Mouse (Mus musculus): ENCODE results near the gene Trak1. TPM values are rescaled to one million over a fixed set of nuclear protein-coding genes. Genes with fewer than 3 reads are reported as not detected.
A peak's percentile ranks its signal among the peaks of the same experiment; 100 is the strongest.

Gene Trak1
- total RNA-seq, 1 experiment: 18.9 TPM

DNA sequence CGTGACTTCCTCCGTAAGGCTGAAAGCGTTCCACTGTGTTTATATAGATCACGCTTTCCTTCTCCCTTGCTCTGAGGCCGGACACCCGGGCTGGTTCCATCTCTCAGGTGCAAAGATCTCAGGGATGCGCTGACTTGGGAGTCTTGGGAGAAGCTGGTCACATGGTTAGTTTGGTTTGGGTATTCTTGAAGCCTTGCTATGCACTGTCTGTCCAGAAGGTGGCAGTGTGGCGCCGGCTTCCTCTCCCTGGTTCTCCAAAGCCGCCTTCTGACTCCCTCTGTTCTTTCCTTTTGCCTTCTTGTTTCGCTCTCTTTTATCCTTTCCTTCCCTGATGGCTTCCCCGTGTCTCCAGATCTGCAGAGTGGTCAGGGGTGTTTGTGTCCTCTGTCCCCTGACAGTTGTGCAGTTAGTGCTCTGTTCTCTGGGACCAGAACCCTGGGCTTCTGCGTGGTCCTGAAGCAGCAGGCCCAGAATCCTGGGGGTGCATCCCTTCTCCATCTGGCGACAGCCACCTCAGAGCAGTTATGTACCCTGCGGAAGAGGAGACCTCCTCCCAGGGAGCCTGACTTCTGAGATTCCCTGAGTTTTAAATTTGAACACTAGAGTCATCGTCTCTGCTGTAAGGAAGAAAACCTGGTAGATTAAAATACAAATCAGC, 87.9 kb downstream of the Trak1 start:
- Histone ChIP-seq H3K9ac (ENCODE audit: insufficient read depth, low read depth, low read length, poor library complexity, severe bottlenecking) (peak overlapping the region; percentile 57), H3K9me3 (ENCODE audit: control insufficient read depth, insufficient read depth, low read depth, low read length) (no peaks in the 10 kb centered on the region), H3K4me1 (ENCODE audit: control insufficient read depth in 2 of 2, insufficient read depth in 2 of 2, low read length in 2 of 2, poor library complexity in 1 of 2) (peaks cover 2 to 14% of the 10 kb centered on the region in 2 experiments; a peak in 1 of 4 replicates), H3K36me3 (ENCODE audit: control insufficient read depth, insufficient read depth, low read length, poor library complexity, severe bottlenecking) (no peaks in the 10 kb centered on the region; the same call in 1 of the 2 replicates), H3K4me3 (ENCODE audit: insufficient read depth in 1 of 2, low read depth in 1 of 2, low read length in 2 of 2, poor library complexity in 1 of 2, severe bottlenecking in 1 of 2) (peak overlapping the region; percentile 9 to 43; a peak in 3 of 4 replicates), H3K27ac (ENCODE audit: insufficient read depth, low read depth, low read length, poor library complexity, severe bottlenecking) (no peak overlapping the region)
- in situ Hi-C loops (cut with MboI; ENCODE audit: low sequenced_read_pairs in 2 of 2, unreplicated experiment in 2 of 2): no loop called here
- TF ChIP-seq ZC3H11A (IDR thresholded peaks at IDR 0.05; ENCODE audit: borderline replicate concordance, low read depth, low read length) (no peak), HCFC1 (IDR thresholded peaks at IDR 0.05; ENCODE audit: borderline replicate concordance, insufficient read depth, low read length) (no peak), ZNF384 (IDR thresholded peaks at IDR 0.05; ENCODE audit: low read depth, low read length) (no peak), MAFK (IDR thresholded peaks at IDR 0.05; ENCODE audit: insufficient read depth, low read depth, low read length) (no peak), CHD2 (IDR thresholded peaks at IDR 0.05; ENCODE audit: low read depth, low read length) (no peak)
- peak; percentile 87 for DNase-seq (ENCODE audit: low read depth, low spot score)

DNA sequence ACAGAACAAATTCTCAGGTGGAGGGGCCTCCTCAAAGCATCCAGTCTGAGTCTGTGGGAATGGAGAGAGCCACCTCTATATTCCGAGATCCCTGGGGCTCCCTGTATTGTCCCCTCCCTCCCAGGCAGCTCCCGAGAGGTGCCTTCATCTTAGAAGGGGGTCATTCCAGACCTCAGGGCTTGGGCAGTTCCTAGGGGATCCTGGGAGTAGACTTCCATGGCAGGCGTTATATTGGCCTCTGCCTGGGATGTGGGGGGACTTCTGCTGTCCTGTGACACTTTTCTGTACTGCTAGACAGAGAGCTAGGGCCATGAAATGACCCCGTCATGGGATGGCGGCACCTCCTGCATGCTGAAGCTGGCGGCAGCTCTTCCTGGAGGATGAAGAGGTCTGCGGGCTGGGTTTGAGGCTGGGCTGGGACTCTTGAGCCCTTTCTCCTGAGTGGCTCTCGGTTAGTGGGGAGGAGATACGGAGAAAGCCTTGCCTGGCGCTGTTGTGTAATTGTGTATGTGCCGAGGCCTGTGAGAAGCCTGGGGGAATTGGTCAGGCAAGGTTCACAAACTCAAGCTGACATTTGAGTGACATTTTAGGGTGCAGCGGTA, 88.5 kb downstream of the Trak1 start:
- Histone ChIP-seq H3K27ac (ENCODE audit: insufficient read depth, low read depth, low read length, poor library complexity, severe bottlenecking) (no peak overlapping the region), H3K4me1 (ENCODE audit: control insufficient read depth in 2 of 2, insufficient read depth in 2 of 2, low read length in 2 of 2, poor library complexity in 1 of 2) (peaks cover 2 to 14% of the 10 kb centered on the region in 2 experiments; a peak in 1 of 4 replicates), H3K9me3 (ENCODE audit: control insufficient read depth, insufficient read depth, low read depth, low read length) (no peaks in the 10 kb centered on the region), H3K4me3 (ENCODE audit: insufficient read depth in 1 of 2, low read depth in 1 of 2, low read length in 2 of 2, poor library complexity in 1 of 2, severe bottlenecking in 1 of 2) (no peak overlapping the region), H3K9ac (ENCODE audit: insufficient read depth, low read depth, low read length, poor library complexity, severe bottlenecking) (no peak overlapping the region), H3K36me3 (ENCODE audit: control insufficient read depth, insufficient read depth, low read length, poor library complexity, severe bottlenecking) (no peaks in the 10 kb centered on the region; the same call in 1 of the 2 replicates)
- TF ChIP-seq MAFK (IDR thresholded peaks at IDR 0.05; ENCODE audit: insufficient read depth, low read depth, low read length): no peak
- no peak for TF ChIP-seq ZC3H11A (IDR thresholded peaks at IDR 0.05; ENCODE audit: borderline replicate concordance, low read depth, low read length)
- TF ChIP-seq ZNF384 (IDR thresholded peaks at IDR 0.05; ENCODE audit: low read depth, low read length): no peak
- no peak for TF ChIP-seq CHD2 (IDR thresholded peaks at IDR 0.05; ENCODE audit: low read depth, low read length)
- TF ChIP-seq HCFC1 (IDR thresholded peaks at IDR 0.05; ENCODE audit: borderline replicate concordance, insufficient read depth, low read length): no peak
- DNase-seq (ENCODE audit: low read depth, low spot score): no peak
- in situ Hi-C loops (cut with MboI; ENCODE audit: low sequenced_read_pairs in 2 of 2, unreplicated experiment in 2 of 2): no loop called here

DNA sequence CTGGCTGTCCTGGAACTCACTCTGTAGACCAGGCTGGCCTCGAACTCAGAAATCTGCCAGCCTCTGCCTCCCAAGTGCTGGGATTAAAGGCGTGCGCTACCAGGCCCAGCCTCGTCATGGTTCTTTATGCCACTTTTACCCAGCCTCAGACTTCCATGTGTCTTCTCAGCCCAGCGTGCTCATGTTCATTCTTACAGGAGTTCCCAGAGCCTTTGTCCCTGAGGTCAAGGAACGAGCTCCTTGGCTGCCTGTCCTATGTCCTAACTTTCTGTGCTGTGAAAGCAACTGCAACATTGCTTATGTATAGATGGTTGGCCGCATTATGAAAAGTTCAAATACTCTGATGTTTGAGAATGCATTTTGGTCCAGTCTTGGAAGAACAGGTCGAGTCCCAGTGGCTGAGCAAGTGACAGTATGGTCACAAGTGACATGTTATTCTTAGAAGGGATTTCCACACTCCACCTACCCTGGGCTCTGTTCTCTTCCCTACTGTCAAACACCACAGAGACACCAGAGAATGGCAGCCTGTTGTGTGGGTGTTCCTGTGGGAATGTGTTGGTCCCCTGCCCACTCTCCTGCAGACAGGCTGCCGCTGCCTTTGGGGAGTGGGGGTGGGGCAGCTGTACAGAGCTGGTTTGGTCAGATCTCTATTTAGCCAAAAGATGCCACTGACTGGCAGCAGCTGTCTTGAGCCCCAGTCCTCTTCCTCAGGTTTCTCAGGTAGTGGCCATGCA, 90.4 kb downstream of the Trak1 start:
- H3K27ac ChIP-seq (ENCODE audit: insufficient read depth, low read depth, low read length, poor library complexity, severe bottlenecking): no peak overlapping the region
- DNase-seq (ENCODE audit: low read depth, low spot score): no peak

DNA sequence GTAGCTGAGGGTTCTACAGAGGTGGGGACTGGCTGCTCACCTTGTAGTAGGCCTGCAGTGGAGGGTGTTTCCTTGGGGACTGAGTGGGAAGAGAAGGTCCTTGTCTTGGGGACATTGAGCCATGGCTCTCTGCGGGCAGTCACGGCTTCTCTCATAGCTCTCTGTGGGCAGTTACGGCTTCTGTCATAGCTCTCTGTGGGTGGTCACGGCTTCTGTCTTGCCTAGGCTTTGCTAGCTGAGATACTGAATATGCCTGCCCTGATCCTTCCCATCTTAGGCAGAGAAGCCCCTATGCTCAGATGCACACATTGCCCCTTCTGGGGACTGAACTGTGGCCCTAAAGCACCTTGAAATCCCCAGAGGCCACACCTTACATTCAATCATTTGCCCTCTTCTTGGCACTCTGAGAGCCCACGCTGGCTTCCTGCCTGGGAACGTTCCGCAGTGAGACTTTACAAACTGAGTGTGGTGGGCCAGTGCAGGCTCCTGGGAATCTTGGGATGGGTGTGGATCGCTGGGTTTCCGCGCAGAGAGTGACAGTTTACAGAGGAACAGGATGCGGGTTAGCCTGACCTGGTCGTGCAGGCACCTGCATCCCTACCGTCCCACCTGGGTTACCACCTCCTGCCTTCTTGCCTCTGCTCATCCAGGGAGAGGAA, 91.1 kb downstream of the Trak1 start:
- TF ChIP-seq MAFK (IDR thresholded peaks at IDR 0.05; ENCODE audit: insufficient read depth, low read depth, low read length): no peak
- no peak for TF ChIP-seq HCFC1 (IDR thresholded peaks at IDR 0.05; ENCODE audit: borderline replicate concordance, insufficient read depth, low read length)
- no peak for TF ChIP-seq ZNF384 (IDR thresholded peaks at IDR 0.05; ENCODE audit: low read depth, low read length)
- TF ChIP-seq ZC3H11A (IDR thresholded peaks at IDR 0.05; ENCODE audit: borderline replicate concordance, low read depth, low read length): no peak
- no peak for TF ChIP-seq CHD2 (IDR thresholded peaks at IDR 0.05; ENCODE audit: low read depth, low read length)
- Histone ChIP-seq H3K27ac (ENCODE audit: insufficient read depth, low read depth, low read length, poor library complexity, severe bottlenecking) (no peak overlapping the region), H3K4me1 (ENCODE audit: control insufficient read depth in 2 of 2, insufficient read depth in 2 of 2, low read length in 2 of 2, poor library complexity in 1 of 2) (peaks cover 2 to 14% of the 10 kb centered on the region in 2 experiments; a peak in 1 of 4 replicates), H3K4me3 (ENCODE audit: insufficient read depth in 1 of 2, low read depth in 1 of 2, low read length in 2 of 2, poor library complexity in 1 of 2, severe bottlenecking in 1 of 2) (no peak overlapping the region), H3K9me3 (ENCODE audit: control insufficient read depth, insufficient read depth, low read depth, low read length) (no peaks in the 10 kb centered on the region), H3K9ac (ENCODE audit: insufficient read depth, low read depth, low read length, poor library complexity, severe bottlenecking) (no peak overlapping the region), H3K36me3 (ENCODE audit: control insufficient read depth, insufficient read depth, low read length, poor library complexity, severe bottlenecking) (no peaks in the 10 kb centered on the region; the same call in 1 of the 2 replicates)
- DNase-seq (ENCODE audit: low read depth, low spot score): no peak
- in situ Hi-C loops (cut with MboI; ENCODE audit: low sequenced_read_pairs in 2 of 2, unreplicated experiment in 2 of 2): no loop called here

More for the DNA sequence above, 90.4 kb downstream of the Trak1 start:
- Histone ChIP-seq H3K9me3 (ENCODE audit: control insufficient read depth, insufficient read depth, low read depth, low read length) (no peaks in the 10 kb centered on the region), H3K36me3 (ENCODE audit: control insufficient read depth, insufficient read depth, low read length, poor library complexity, severe bottlenecking) (no peaks in the 10 kb centered on the region; the same call in 1 of the 2 replicates), H3K4me3 (ENCODE audit: insufficient read depth in 1 of 2, low read depth in 1 of 2, low read length in 2 of 2, poor library complexity in 1 of 2, severe bottlenecking in 1 of 2) (no peak overlapping the region), H3K9ac (ENCODE audit: insufficient read depth, low read depth, low read length, poor library complexity, severe bottlenecking) (no peak overlapping the region), H3K4me1 (ENCODE audit: control insufficient read depth in 2 of 2, insufficient read depth in 2 of 2, low read length in 2 of 2, poor library complexity in 1 of 2) (peaks cover 2 to 14% of the 10 kb centered on the region in 2 experiments; a peak in 1 of 4 replicates)
- TF ChIP-seq HCFC1 (IDR thresholded peaks at IDR 0.05; ENCODE audit: borderline replicate concordance, insufficient read depth, low read length): no peak
- no peak for TF ChIP-seq CHD2 (IDR thresholded peaks at IDR 0.05; ENCODE audit: low read depth, low read length)
- TF ChIP-seq MAFK (IDR thresholded peaks at IDR 0.05; ENCODE audit: insufficient read depth, low read depth, low read length): no peak
- no peak for TF ChIP-seq ZNF384 (IDR thresholded peaks at IDR 0.05; ENCODE audit: low read depth, low read length)
- no peak for TF ChIP-seq ZC3H11A (IDR thresholded peaks at IDR 0.05; ENCODE audit: borderline replicate concordance, low read depth, low read length)
- in situ Hi-C loops (cut with MboI; ENCODE audit: low sequenced_read_pairs in 2 of 2, unreplicated experiment in 2 of 2): no loop called here

Measured in ES-E14 (cell line).